Comparison of ENCODE assay signal across 8 mouse cellular contexts in genomic region chr16:78490245-78490644, GRCm38 (mm10).
DNase-seq lines count a peak whose midpoint lies in the region; ATAC-seq lines count a peak whose summit lies in the region.

No protein-coding gene starts in this region.

- H3K4me1 ChIP-seq in embryonic facial prominence, embryonic 14.5 days (ENCODE audit: control insufficient read depth, insufficient read depth, low read length), result peaks cover 9% of the 10 kb centered on the region; the same call in 1 of the 2 replicates
- 0 out of 2 replicates have a peak, but pooled peaks cover 6% of the 10 kb centered on the region for H3K4me1 ChIP-seq in limb, embryonic 12.5 days (replicated peaks)
- H3K4me1 ChIP-seq in midbrain, embryonic 13.5 days (replicated peaks), result peaks cover 10% of the 10 kb centered on the region

- peak overlapping the region; percentile 24; the same call in 1 of the 2 replicates for H3K4me3 ChIP-seq in embryonic facial prominence, embryonic 14.5 days (ENCODE audit: low read depth, low read length)
- peak overlapping the region; percentile 21; the same call in 1 of the 2 replicates for H3K4me3 ChIP-seq in limb, embryonic 12.5 days (replicated peaks)
- peak overlapping the region; percentile 16; the same call in 1 of the 2 replicates for H3K4me3 ChIP-seq in midbrain, embryonic 13.5 days (replicated peaks)

- no peaks in the 10 kb centered on the region for H3K36me3 ChIP-seq in embryonic facial prominence, embryonic 14.5 days (ENCODE audit: control insufficient read depth, insufficient read depth, low read length)
- H3K36me3 ChIP-seq in limb, embryonic 12.5 days, result no peaks in the 10 kb centered on the region
- H3K36me3 ChIP-seq in midbrain, embryonic 13.5 days, result no peaks in the 10 kb centered on the region

- 0 out of 2 replicates have a peak overlapping the region, but pooled peaks have one; percentile 55 for H3K27ac ChIP-seq in embryonic facial prominence, embryonic 14.5 days (replicated peaks; ENCODE audit: low read depth, low read length)
- no peak overlapping the region for H3K27ac ChIP-seq in limb, embryonic 12.5 days
- H3K27ac ChIP-seq in midbrain, embryonic 13.5 days, result no peak overlapping the region

- no peaks in the 10 kb centered on the region for H3K9me3 ChIP-seq in embryonic facial prominence, embryonic 14.5 days (ENCODE audit: control insufficient read depth, low read length)
- H3K9me3 ChIP-seq in limb, embryonic 12.5 days, result no peaks in the 10 kb centered on the region
- no peaks in the 10 kb centered on the region for H3K9me3 ChIP-seq in midbrain, embryonic 13.5 days

- peak; percentile 84; the same call in 1 of the 2 replicates for ATAC-seq in embryonic facial prominence, embryonic 14.5 days (ENCODE audit: low read depth)
- peak; percentile 96 to 98 for ATAC-seq in hematopoietic stem cell, adult 5-6 weeks (replicated peaks in 1 of 2; ENCODE audit: insufficient read depth in 1 of 2, low FRiP score in 2 of 2, low TSS enrichment in 1 of 2, low read depth in 1 of 2, poor library complexity in 2 of 2, severe bottlenecking in 2 of 2)
- no peak for ATAC-seq in limb, embryonic 12.5 days (ENCODE audit: insufficient number of reproducible peaks, insufficient read depth, low FRiP score, low TSS enrichment, low read depth)
- no peak for ATAC-seq in midbrain, embryonic 13.5 days
- no peak for ATAC-seq in erythroid progenitor cell, adult 5-6 weeks (replicated peaks; ENCODE audit: low FRiP score, poor library complexity, severe bottlenecking)

- no peaks in the 10 kb centered on the region for H3K27me3 ChIP-seq in embryonic facial prominence, embryonic 14.5 days (replicated peaks; ENCODE audit: control insufficient read depth, insufficient read depth, low read length)
- H3K27me3 ChIP-seq in limb, embryonic 12.5 days, result no peaks in the 10 kb centered on the region
- no peaks in the 10 kb centered on the region for H3K27me3 ChIP-seq in midbrain, embryonic 13.5 days

- peak; percentile 33 for DNase-seq in adrenal gland, adult 2 months
- no peak for DNase-seq in adrenal gland, postnatal 25 days
- peak; percentile 83 for DNase-seq in embryonic facial prominence, embryonic 14.5 days (ENCODE audit: low spot score)
- peak; percentile 60 to 72 for DNase-seq in thymus, adult 18-20 months

- peak overlapping the region; percentile 47 for H3K4me2 ChIP-seq in embryonic facial prominence, embryonic 14.5 days (ENCODE audit: low read depth, low read length)
- peak overlapping the region; percentile 49 for H3K4me2 ChIP-seq in limb, embryonic 12.5 days
- peak overlapping the region; percentile 41 for H3K4me2 ChIP-seq in midbrain, embryonic 13.5 days (replicated peaks)

- 31% methylated on average over 12 of the region's 12 CpGs for WGBS in embryonic facial prominence, embryonic 14.5 days
- 24% methylated on average over 12 of the region's 12 CpGs for WGBS in limb, embryonic 12.5 days
- WGBS in midbrain, embryonic 13.5 days, result 7% methylated on average over 12 of the region's 12 CpGs

- no peak overlapping the region; the same call in 1 of the 2 replicates for H3K9ac ChIP-seq in embryonic facial prominence, embryonic 14.5 days (ENCODE audit: low read depth, low read length)
- peak overlapping the region; percentile 35; the same call in 1 of the 2 replicates for H3K9ac ChIP-seq in limb, embryonic 12.5 days (replicated peaks)
- H3K9ac ChIP-seq in midbrain, embryonic 13.5 days (replicated peaks), result peak overlapping the region; percentile 28; the same call in 1 of the 2 replicates

Comparison
In these comparisons a context has a peak if more than half of its experiments do, and no peak if none do; other contexts are left out.
1. ATAC-seq: peak in embryonic facial prominence, embryonic 14.5 days (single experiment) and hematopoietic stem cell, adult 5-6 weeks (2 of 2); none in limb, embryonic 12.5 days (single experiment), midbrain, embryonic 13.5 days (single experiment) and erythroid progenitor cell, adult 5-6 weeks (single experiment).
2. Peak in every context shown above with its lines, with median percentiles within 50 percentile points of each other: H3K4me2 ChIP-seq and H3K4me3 ChIP-seq.